Mouse (Mus musculus): ENCODE data around the gene Ppfia1.

DNA sequence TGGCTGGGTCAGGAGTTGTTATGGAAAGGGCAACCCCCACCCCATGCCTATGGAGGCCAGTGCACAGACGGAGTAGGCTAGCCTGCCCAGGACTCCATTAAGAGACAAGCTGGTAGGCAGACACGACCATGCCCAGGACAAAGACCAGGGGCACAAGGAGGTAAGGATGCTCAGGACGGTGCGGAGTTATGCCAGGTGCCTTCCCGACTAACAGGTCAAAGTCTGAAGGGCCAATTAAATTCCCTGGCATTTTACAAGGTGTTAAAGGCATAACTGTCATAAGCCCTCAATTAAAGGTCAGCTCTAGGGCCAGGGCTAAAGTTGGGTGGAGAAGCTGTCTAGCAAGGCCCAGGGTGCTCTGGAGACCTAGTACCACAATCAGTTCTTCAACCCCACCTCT is 84.8 kb downstream of the Ppfia1 start:
- no peak for TF ChIP-seq POLR2A (IDR thresholded peaks at IDR 0.05; ENCODE audit: borderline replicate concordance, insufficient read depth, low read length)
- no peak for TF ChIP-seq CTCF (IDR thresholded peaks at IDR 0.05; ENCODE audit: borderline replicate concordance, insufficient read depth, low read depth, low read length)

Data from cerebellum, adult 2 months (tissue).